Mouse (Mus musculus): ENCODE results near the gene Dgke.
"Not testable (repeated sequence)": the region's sequence is repeated elsewhere in the genome, so short reads cannot be mapped to it uniquely, and the experiment has no call there.

DNA sequence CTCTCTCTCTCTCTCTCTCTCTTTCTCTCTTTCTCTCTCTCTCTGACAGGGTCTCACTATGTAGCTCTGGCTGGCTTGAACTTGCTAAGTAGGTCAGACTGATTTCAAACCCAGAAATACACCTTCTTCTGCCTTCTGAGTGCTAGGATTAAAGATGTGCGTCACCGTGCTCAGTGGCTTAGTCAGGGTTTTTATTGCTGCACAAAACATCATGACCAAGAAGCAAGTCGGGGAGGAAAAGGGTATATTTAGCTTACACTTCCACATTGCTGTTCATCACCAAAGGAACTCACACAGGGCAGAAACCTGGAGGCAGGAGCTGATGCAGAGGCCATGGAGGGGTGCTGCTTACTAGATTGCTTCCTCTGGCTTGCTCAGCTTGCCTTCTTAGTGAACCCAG, 16.0 kb upstream of the Dgke start:
- TF ChIP-seq POLR2A (IDR thresholded peaks at IDR 0.05; ENCODE audit: borderline replicate concordance, low read depth, low read length); CTCF (IDR thresholded peaks at IDR 0.05; ENCODE audit: low read depth, low read length): not testable (repeated sequence)

Measured in bone marrow macrophage, adult 2 months (primary cell).